Mouse (Mus musculus): ENCODE measurements around the gene Asrgl1. TPM values are rescaled to one million over a fixed set of nuclear protein-coding genes. Genes with fewer than 3 reads are reported as not detected.

Asrgl1 gene
- polyA plus RNA-seq, 1 experiment from 2014 or later, result 25.3 TPM

- H3K9ac ChIP-seq (ENCODE audit: low read length), result no peak overlapping the region
- no peak overlapping the region for H3K4me3 ChIP-seq (ENCODE audit: low read depth, low read length)
- 74% methylated on average over 1 of the region's 1 CpGs for WGBS
- H3K36me3 ChIP-seq (ENCODE audit: control insufficient read depth, insufficient read depth, low read length), result no peaks in the 10 kb centered on the region
- no peaks in the 10 kb centered on the region for H3K4me1 ChIP-seq (replicated peaks; ENCODE audit: control insufficient read depth, insufficient read depth, low read length)
- no peaks in the 10 kb centered on the region for H3K27me3 ChIP-seq (ENCODE audit: control insufficient read depth, insufficient read depth, low read length)
- no peaks in the 10 kb centered on the region for H3K9me3 ChIP-seq (ENCODE audit: control insufficient read depth, low read length)
- DNase-seq (ENCODE audit: low spot score), result no peak
- H3K4me2 ChIP-seq (ENCODE audit: low read depth, low read length, severe bottlenecking), result no peak overlapping the region
- no peak for ATAC-seq (replicated peaks; ENCODE audit: low FRiP score)
- H3K27ac ChIP-seq (ENCODE audit: low read depth, low read length), result no peak overlapping the region
Observed at GRCm38 (mm10) chr19:9108536-9108935, 26.9 kb downstream of the Asrgl1 start.

GRCm38 (mm10) chr19:9107379-9107755 lies 28.1 kb downstream of the Asrgl1 start:
- Histone ChIP-seq H3K9ac (ENCODE audit: low read length) (no peak overlapping the region), H3K27ac (ENCODE audit: low read depth, low read length) (no peak overlapping the region), H3K36me3 (ENCODE audit: control insufficient read depth, insufficient read depth, low read length) (no peaks in the 10 kb centered on the region), H3K4me2 (ENCODE audit: low read depth, low read length, severe bottlenecking) (no peak overlapping the region), H3K27me3 (ENCODE audit: control insufficient read depth, insufficient read depth, low read length) (no peaks in the 10 kb centered on the region), H3K4me3 (ENCODE audit: low read depth, low read length) (no peak overlapping the region), H3K4me1 (replicated peaks; ENCODE audit: control insufficient read depth, insufficient read depth, low read length) (no peaks in the 10 kb centered on the region), H3K9me3 (ENCODE audit: control insufficient read depth, low read length) (no peaks in the 10 kb centered on the region)
- DNase-seq (ENCODE audit: low spot score), result no peak
- ATAC-seq (replicated peaks; ENCODE audit: low FRiP score), result no peak
- WGBS, result 76% methylated on average over 1 of the region's 1 CpGs

- Histone ChIP-seq H3K9ac (ENCODE audit: low read length) (no peak overlapping the region), H3K36me3 (ENCODE audit: control insufficient read depth, insufficient read depth, low read length) (no peaks in the 10 kb centered on the region), H3K9me3 (ENCODE audit: control insufficient read depth, low read length) (no peaks in the 10 kb centered on the region), H3K27me3 (ENCODE audit: control insufficient read depth, insufficient read depth, low read length) (no peaks in the 10 kb centered on the region), H3K4me2 (ENCODE audit: low read depth, low read length, severe bottlenecking) (no peak overlapping the region), H3K4me3 (ENCODE audit: low read depth, low read length) (no peak overlapping the region), H3K27ac (ENCODE audit: low read depth, low read length) (no peak overlapping the region), H3K4me1 (replicated peaks; ENCODE audit: control insufficient read depth, insufficient read depth, low read length) (no peaks in the 10 kb centered on the region)
- 64% methylated on average over 4 of the region's 4 CpGs for WGBS
- ATAC-seq (replicated peaks; ENCODE audit: low FRiP score) (no peak), DNase-seq (ENCODE audit: low spot score) (no peak)
Observed at GRCm38 (mm10) chr19:9106751-9107378, 28.6 kb downstream of the Asrgl1 start.

GRCm38 (mm10) chr19:9106096-9106495 lies 29.3 kb downstream of the Asrgl1 start:
- no peaks in the 10 kb centered on the region for H3K4me1 ChIP-seq (replicated peaks; ENCODE audit: control insufficient read depth, insufficient read depth, low read length)
- H3K36me3 ChIP-seq (ENCODE audit: control insufficient read depth, insufficient read depth, low read length), result no peaks in the 10 kb centered on the region
- H3K27ac ChIP-seq (ENCODE audit: low read depth, low read length), result no peak overlapping the region
- no peak overlapping the region for H3K4me3 ChIP-seq (ENCODE audit: low read depth, low read length)
- ATAC-seq (replicated peaks; ENCODE audit: low FRiP score), result no peak
- H3K4me2 ChIP-seq (ENCODE audit: low read depth, low read length, severe bottlenecking), result no peak overlapping the region
- peak; percentile 37 for DNase-seq (ENCODE audit: low spot score)
- H3K27me3 ChIP-seq (ENCODE audit: control insufficient read depth, insufficient read depth, low read length), result no peaks in the 10 kb centered on the region
- no peak overlapping the region for H3K9ac ChIP-seq (ENCODE audit: low read length)
- no peaks in the 10 kb centered on the region for H3K9me3 ChIP-seq (ENCODE audit: control insufficient read depth, low read length)
- 77% methylated on average over 5 of the region's 5 CpGs for WGBS

GRCm38 (mm10) chr19:9105101-9105685 lies 30.2 kb downstream of the Asrgl1 start:
- Histone ChIP-seq H3K9me3 (ENCODE audit: control insufficient read depth, low read length) (no peaks in the 10 kb centered on the region), H3K27me3 (ENCODE audit: control insufficient read depth, insufficient read depth, low read length) (no peaks in the 10 kb centered on the region), H3K4me1 (replicated peaks; ENCODE audit: control insufficient read depth, insufficient read depth, low read length) (no peaks in the 10 kb centered on the region), H3K9ac (ENCODE audit: low read length) (no peak overlapping the region), H3K4me2 (ENCODE audit: low read depth, low read length, severe bottlenecking) (no peak overlapping the region), H3K27ac (ENCODE audit: low read depth, low read length) (no peak overlapping the region), H3K4me3 (ENCODE audit: low read depth, low read length) (no peak overlapping the region), H3K36me3 (ENCODE audit: control insufficient read depth, insufficient read depth, low read length) (no peaks in the 10 kb centered on the region)
- ATAC-seq (replicated peaks; ENCODE audit: low FRiP score) (no peak), DNase-seq (ENCODE audit: low spot score) (peak; percentile 13)
- WGBS, result 75% methylated on average over 3 of the region's 3 CpGs

- H3K27me3 ChIP-seq (ENCODE audit: control insufficient read depth, insufficient read depth, low read length), result no peaks in the 10 kb centered on the region
- no peak overlapping the region for H3K9ac ChIP-seq (ENCODE audit: low read length)
- no peak overlapping the region for H3K4me2 ChIP-seq (ENCODE audit: low read depth, low read length, severe bottlenecking)
- no peaks in the 10 kb centered on the region for H3K4me1 ChIP-seq (replicated peaks; ENCODE audit: control insufficient read depth, insufficient read depth, low read length)
- no peak overlapping the region for H3K4me3 ChIP-seq (ENCODE audit: low read depth, low read length)
- WGBS, result 84% methylated on average over 4 of the region's 4 CpGs
- peak; percentile 16 for DNase-seq (ENCODE audit: low spot score)
- H3K36me3 ChIP-seq (ENCODE audit: control insufficient read depth, insufficient read depth, low read length), result no peaks in the 10 kb centered on the region
- no peaks in the 10 kb centered on the region for H3K9me3 ChIP-seq (ENCODE audit: control insufficient read depth, low read length)
- no peak overlapping the region for H3K27ac ChIP-seq (ENCODE audit: low read depth, low read length)
- no peak for ATAC-seq (replicated peaks; ENCODE audit: low FRiP score)
Observed at GRCm38 (mm10) chr19:9103986-9104385, 31.4 kb downstream of the Asrgl1 start.

- no peak for ATAC-seq (replicated peaks; ENCODE audit: low FRiP score)
- H3K4me1 ChIP-seq (replicated peaks; ENCODE audit: control insufficient read depth, insufficient read depth, low read length), result no peaks in the 10 kb centered on the region
- H3K9me3 ChIP-seq (ENCODE audit: control insufficient read depth, low read length), result no peaks in the 10 kb centered on the region
Observed at GRCm38 (mm10) chr19:9101062-9101457, 34.4 kb downstream of the Asrgl1 start.

GRCm38 (mm10) chr19:9100297-9101061 lies 35.0 kb downstream of the Asrgl1 start:
- H3K36me3 ChIP-seq (ENCODE audit: control insufficient read depth, insufficient read depth, low read length), result no peaks in the 10 kb centered on the region
- H3K27ac ChIP-seq (ENCODE audit: low read depth, low read length), result no peak overlapping the region
- DNase-seq (ENCODE audit: low spot score), result peak; percentile 29
- no peaks in the 10 kb centered on the region for H3K9me3 ChIP-seq (ENCODE audit: control insufficient read depth, low read length)
- H3K4me1 ChIP-seq (replicated peaks; ENCODE audit: control insufficient read depth, insufficient read depth, low read length), result no peaks in the 10 kb centered on the region
- H3K9ac ChIP-seq (ENCODE audit: low read length), result no peak overlapping the region
- 88% methylated on average over 17 of the region's 17 CpGs for WGBS
- no peak overlapping the region for H3K4me2 ChIP-seq (ENCODE audit: low read depth, low read length, severe bottlenecking)
- no peak for ATAC-seq (replicated peaks; ENCODE audit: low FRiP score)
- H3K27me3 ChIP-seq (ENCODE audit: control insufficient read depth, insufficient read depth, low read length), result no peaks in the 10 kb centered on the region
- no peak overlapping the region for H3K4me3 ChIP-seq (ENCODE audit: low read depth, low read length)

More at GRCm38 (mm10) chr19:9101062-9101457, 34.4 kb downstream of the Asrgl1 start:
- no peak overlapping the region for H3K4me3 ChIP-seq (ENCODE audit: low read depth, low read length)
- H3K36me3 ChIP-seq (ENCODE audit: control insufficient read depth, insufficient read depth, low read length), result no peaks in the 10 kb centered on the region
- H3K9ac ChIP-seq (ENCODE audit: low read length), result no peak overlapping the region
- H3K27me3 ChIP-seq (ENCODE audit: control insufficient read depth, insufficient read depth, low read length), result no peaks in the 10 kb centered on the region
- H3K27ac ChIP-seq (ENCODE audit: low read depth, low read length), result no peak overlapping the region
- no peak for DNase-seq (ENCODE audit: low spot score)
- WGBS, result 67% methylated on average over 2 of the region's 2 CpGs
- H3K4me2 ChIP-seq (ENCODE audit: low read depth, low read length, severe bottlenecking), result no peak overlapping the region

All from forebrain, embryonic 11.5 days (tissue).